Mouse (Mus musculus) liver, embryonic 15.5 days (tissue): ENCODE measurements around the gene Nme9. TPM values are rescaled to one million over a fixed set of nuclear protein-coding genes. Genes with fewer than 3 reads are reported as not detected.
A peak's percentile ranks its signal among the peaks of the same experiment; 100 is the strongest.

Experiments used
- ATAC-seq: fragments of 200-750 bp; cut with Nextera tagmentation; 2 replicates; pipeline ENCODE4 v1.8.0; 2017; ENCODE audit warnings: moderate number of reproducible peaks, mild to moderate bottlenecking, moderate library complexity; ENCODE audit not compliant: insufficient read depth
- H3K27ac ChIP-seq: fragments of 300-500 bp; sonication (generic); replicated peaks from 2 replicates; pipeline ENCODE4 v1.5.1; 2015; ENCODE audit warnings: mild to moderate bottlenecking, inconsistent platforms
- H3K27me3 ChIP-seq: fragments of 300-500 bp; sonication (generic); 2 replicates; pipeline ENCODE4 v1.6.1; 2015; ENCODE audit warnings: mild to moderate bottlenecking, inconsistent platforms
- H3K36me3 ChIP-seq: fragments of 300-500 bp; sonication (generic); replicated peaks from 2 replicates; pipeline ENCODE4 v1.6.1; 2015; ENCODE audit warnings: moderate library complexity, mild to moderate bottlenecking, inconsistent platforms
- H3K4me1 ChIP-seq: fragments of 300-500 bp; sonication (generic); replicated peaks from 2 replicates; pipeline ENCODE4 v1.6.1; 2015; ENCODE audit warnings: inconsistent platforms
- H3K4me2 ChIP-seq: fragments of 300-500 bp; sonication (generic); 2 replicates; pipeline ENCODE4 v1.6.1; 2015; ENCODE audit warnings: moderate library complexity, mild to moderate bottlenecking, inconsistent platforms
- H3K4me3 ChIP-seq: fragments of 300-500 bp; sonication (generic); replicated peaks from 2 replicates; pipeline ENCODE4 v1.5.1; 2015; ENCODE audit warnings: mild to moderate bottlenecking, inconsistent platforms
- H3K9ac ChIP-seq: fragments of 300-500 bp; sonication (generic); 2 replicates; pipeline ENCODE4 v1.6.1; 2015; ENCODE audit warnings: moderate library complexity, mild to moderate bottlenecking, inconsistent platforms
- H3K9me3 ChIP-seq: fragments of 300-500 bp; sonication (generic); replicated peaks from 2 replicates; pipeline ENCODE4 v1.6.1; 2016; ENCODE audit warnings: inconsistent platforms
- WGBS: fragments of 180-500 bp; shearing (Covaris S2); methylation state at CpG from one replicate; pipeline ENCODE4 v1.1.7; 2015; ENCODE audit warnings: mixed read lengths; ENCODE audit not compliant: insufficient replicate concordance; 5-methylcytosine and 5-hydroxymethylcytosine counted together
- polyA plus RNA-seq: library from polyadenylated mRNA; unstranded; fragments of >200 nt; fragmentation: Nextera tagmentation; extraction: Ambion mirVana; gene quantifications from 2 replicates; pipeline ENCODE4 v1.2.1, GENCODE M21; 2015

Gene Nme9
- polyA plus RNA-seq = not detected in 2 replicates

DNA sequence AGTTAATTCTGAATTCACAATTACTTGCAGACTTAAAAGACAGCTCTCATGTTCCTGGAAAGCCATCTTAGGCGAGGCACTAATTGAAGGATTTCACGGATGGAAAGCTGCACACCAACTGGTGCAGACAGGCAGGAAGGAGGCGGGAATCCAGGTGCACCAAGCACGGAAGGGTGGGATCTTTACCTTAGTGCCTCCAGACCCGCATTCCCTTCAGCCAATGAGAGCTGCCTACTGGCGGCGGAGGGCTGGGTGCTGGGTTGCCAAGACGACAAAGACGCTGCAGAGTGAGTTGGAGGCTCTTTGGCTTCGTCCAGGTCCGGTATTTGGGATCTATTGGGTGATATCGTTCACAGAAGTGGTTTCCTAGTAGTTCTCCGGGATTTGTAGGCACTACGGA, at the start of gene Nme9:
Gene Nme9 (plus strand): TSS at position 315 of the 400 bp plus-strand sequence.
- 10% methylated on average over 14 of the region's 14 CpGs for WGBS
- H3K9ac ChIP-seq = no peak within 1 kb of the TSS
- no peak for ATAC-seq

DNA sequence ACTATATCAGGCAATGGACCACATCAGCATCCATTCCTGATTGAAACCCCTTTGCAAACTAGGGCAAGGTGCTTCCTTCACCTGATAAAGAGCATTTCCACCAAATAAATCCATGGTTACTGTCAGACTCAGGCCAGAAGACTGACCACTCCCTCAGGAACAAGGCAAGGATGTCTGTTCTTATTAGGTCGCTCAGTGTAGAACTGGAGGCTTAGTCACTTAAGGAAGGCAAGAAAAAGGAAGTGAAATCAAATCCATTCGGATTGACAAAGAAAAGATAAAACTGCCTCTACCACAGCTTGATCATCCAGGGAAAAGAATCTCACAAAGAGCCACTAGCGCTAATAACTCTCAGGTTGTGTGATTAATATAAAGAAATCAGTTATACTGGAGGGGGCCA, 42.0 kb upstream of the Nme9 start:
- Histone ChIP-seq H3K27ac (no peak overlapping the region), H3K9me3 (no peaks in the 10 kb centered on the region), H3K4me2 (no peak overlapping the region), H3K36me3 (no peaks in the 10 kb centered on the region), H3K27me3 (no peaks in the 10 kb centered on the region), H3K4me1 (no peaks in the 10 kb centered on the region; the same call in 1 of the 2 replicates), H3K4me3 (no peak overlapping the region), H3K9ac (no peak overlapping the region)
- no peak for ATAC-seq
- 57% methylated on average over 3 of the region's 3 CpGs for WGBS

More for the DNA sequence above, at the start of gene Nme9:
- H3K27me3 ChIP-seq = peaks cover 27% of the 10 kb centered on the region
- no peaks in the 10 kb centered on the region for H3K4me1 ChIP-seq
- H3K4me3 ChIP-seq = no peak within 1 kb of the TSS
- H3K4me2 ChIP-seq = no peak within 1 kb of the TSS
- H3K27ac ChIP-seq = no peak within 1 kb of the TSS
- H3K9me3 ChIP-seq = no peaks in the 10 kb centered on the region
- H3K36me3 ChIP-seq = no peaks in the 10 kb centered on the region

DNA sequence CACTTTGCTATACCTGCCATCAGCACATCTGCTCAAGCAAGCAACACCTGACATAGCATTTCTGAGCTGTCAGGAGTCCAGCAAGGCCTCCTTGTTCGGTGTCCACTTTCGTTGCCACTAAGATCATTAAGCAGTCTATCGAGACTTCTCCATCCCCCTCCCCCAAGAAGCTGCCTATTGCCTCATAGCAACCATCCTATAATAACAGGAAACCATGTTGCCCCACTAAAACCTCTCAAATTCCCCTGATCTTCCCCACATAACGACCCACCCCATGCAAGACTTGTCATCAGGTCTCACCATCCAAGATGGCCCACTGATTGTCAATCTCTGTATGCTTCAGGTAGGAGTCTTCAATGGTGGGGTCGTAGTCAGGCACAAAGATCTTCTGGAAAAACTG, 40.2 kb upstream of the Nme9 start:
- ATAC-seq = no peak
- H3K27me3 ChIP-seq = no peaks in the 10 kb centered on the region
- H3K4me3 ChIP-seq = no peak overlapping the region
- no peak overlapping the region for H3K4me2 ChIP-seq
- WGBS = 58% methylated on average over 5 of the region's 5 CpGs
- H3K4me1 ChIP-seq = peaks cover 10% of the 10 kb centered on the region; the same call in 1 of the 2 replicates
- no peaks in the 10 kb centered on the region for H3K9me3 ChIP-seq
- H3K9ac ChIP-seq = no peak overlapping the region
- no peaks in the 10 kb centered on the region for H3K36me3 ChIP-seq
- H3K27ac ChIP-seq = no peak overlapping the region

DNA sequence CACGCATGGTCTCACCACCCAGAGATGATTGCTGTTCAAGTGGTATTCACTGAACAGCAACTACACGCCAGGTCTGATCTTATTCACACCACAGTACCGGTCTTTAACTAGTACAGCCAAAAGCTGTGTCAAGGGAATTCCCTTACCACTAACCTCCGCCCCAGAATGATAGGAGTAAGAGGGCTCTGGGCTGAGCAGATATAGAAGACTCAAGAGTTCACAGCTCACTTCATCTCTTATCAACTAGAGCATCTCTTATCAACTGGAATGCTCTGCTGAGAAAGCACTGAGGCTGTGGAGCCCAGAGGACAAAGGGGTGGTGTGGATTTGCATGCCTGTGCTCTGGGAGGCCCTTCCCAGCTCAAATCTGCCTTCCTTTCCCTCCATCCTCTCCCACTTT, 39.5 kb upstream of the Nme9 start:
- Histone ChIP-seq H3K4me1 (peaks cover 12% of the 10 kb centered on the region), H3K9ac (no peak overlapping the region), H3K4me3 (no peak overlapping the region), H3K9me3 (no peaks in the 10 kb centered on the region), H3K27me3 (no peaks in the 10 kb centered on the region), H3K36me3 (no peaks in the 10 kb centered on the region), H3K27ac (no peak overlapping the region), H3K4me2 (no peak overlapping the region)
- ATAC-seq = no peak
- 43% methylated on average over 4 of the region's 4 CpGs for WGBS

DNA sequence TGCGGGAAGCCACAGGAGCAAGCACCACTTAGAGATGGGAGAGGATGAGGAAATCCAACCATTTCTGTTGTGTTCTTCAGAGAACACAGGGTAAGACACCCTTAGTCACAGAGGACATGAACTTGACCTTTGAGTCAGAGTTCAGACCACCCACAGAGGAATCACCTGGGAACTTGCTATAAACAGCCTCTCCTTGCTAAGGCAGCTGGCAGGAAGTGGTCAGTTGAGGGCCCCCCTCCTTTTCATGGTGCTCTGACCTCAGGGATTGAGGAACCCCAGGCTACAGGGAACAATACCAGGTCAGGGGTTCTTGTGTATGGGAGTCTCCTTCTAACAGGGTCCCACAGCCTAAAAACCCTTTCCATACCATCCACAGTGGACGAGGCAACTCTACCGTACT, 34.5 kb upstream of the Nme9 start:
- Histone ChIP-seq H3K36me3 (no peaks in the 10 kb centered on the region), H3K4me3 (no peak overlapping the region), H3K27me3 (no peaks in the 10 kb centered on the region), H3K9me3 (no peaks in the 10 kb centered on the region), H3K4me1 (peaks cover 18% of the 10 kb centered on the region), H3K27ac (no peak overlapping the region), H3K9ac (no peak overlapping the region), H3K4me2 (no peak overlapping the region)
- WGBS = 64% methylated on average over 3 of the region's 3 CpGs
- no peak for ATAC-seq

DNA sequence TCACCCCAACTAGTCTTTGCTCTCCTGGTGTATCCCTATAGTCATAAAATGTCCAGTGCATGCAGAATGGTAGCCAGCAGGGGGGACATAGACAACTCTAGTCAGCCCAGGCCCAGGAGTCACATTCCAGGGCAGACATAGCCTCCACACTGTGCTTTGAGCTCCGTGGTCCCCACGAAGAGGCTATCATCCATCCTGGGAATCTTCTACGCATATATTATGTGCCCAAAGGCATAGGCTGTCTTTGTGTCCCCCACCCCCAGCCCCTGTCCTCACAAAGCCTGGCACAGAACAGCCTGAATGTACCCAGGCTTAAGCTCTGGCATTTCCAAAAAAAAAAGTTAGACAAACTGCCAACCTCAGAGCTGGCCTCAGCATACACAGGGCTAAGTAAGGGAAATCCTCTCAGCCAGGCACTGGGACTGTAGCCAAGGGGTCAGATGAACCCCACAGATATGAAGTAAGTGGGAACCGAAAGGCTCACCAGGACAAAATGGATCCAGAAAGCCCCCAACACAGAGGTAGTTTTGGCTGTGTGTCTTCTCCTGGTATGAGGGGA, 33.9 kb upstream of the Nme9 start:
- Histone ChIP-seq H3K36me3 (no peaks in the 10 kb centered on the region), H3K4me2 (no peak overlapping the region), H3K27ac (no peak overlapping the region), H3K9ac (no peak overlapping the region), H3K9me3 (no peaks in the 10 kb centered on the region), H3K27me3 (no peaks in the 10 kb centered on the region), H3K4me3 (no peak overlapping the region), H3K4me1 (peaks cover 18% of the 10 kb centered on the region)
- WGBS = 62% methylated on average over 4 of the region's 4 CpGs
- no peak for ATAC-seq

DNA sequence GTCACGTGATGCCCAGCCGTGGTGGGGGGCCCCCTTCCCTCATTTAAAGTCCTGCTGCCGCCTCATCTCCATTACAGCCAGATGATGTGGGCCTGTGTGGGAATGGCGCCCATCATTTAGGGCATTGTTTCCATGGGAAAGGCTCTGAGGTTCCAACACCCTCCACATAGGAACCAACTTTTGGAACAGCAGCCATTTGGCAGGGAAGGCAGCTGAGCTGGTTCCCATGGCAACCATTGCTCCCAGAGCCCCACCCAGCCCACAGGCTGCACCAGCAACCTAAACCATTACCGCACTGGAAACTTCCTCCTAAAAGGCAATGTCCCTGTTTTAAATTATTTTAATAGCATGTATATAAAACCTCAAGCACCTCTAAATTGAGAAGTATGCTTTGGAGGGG, 32.9 kb upstream of the Nme9 start:
- Histone ChIP-seq H3K36me3 (no peaks in the 10 kb centered on the region), H3K9me3 (no peaks in the 10 kb centered on the region), H3K4me2 (no peak overlapping the region), H3K4me1 (peaks cover 23% of the 10 kb centered on the region), H3K27me3 (no peaks in the 10 kb centered on the region), H3K9ac (no peak overlapping the region), H3K27ac (no peak overlapping the region), H3K4me3 (no peak overlapping the region)
- WGBS = 53% methylated on average over 5 of the region's 5 CpGs
- ATAC-seq = no peak

DNA sequence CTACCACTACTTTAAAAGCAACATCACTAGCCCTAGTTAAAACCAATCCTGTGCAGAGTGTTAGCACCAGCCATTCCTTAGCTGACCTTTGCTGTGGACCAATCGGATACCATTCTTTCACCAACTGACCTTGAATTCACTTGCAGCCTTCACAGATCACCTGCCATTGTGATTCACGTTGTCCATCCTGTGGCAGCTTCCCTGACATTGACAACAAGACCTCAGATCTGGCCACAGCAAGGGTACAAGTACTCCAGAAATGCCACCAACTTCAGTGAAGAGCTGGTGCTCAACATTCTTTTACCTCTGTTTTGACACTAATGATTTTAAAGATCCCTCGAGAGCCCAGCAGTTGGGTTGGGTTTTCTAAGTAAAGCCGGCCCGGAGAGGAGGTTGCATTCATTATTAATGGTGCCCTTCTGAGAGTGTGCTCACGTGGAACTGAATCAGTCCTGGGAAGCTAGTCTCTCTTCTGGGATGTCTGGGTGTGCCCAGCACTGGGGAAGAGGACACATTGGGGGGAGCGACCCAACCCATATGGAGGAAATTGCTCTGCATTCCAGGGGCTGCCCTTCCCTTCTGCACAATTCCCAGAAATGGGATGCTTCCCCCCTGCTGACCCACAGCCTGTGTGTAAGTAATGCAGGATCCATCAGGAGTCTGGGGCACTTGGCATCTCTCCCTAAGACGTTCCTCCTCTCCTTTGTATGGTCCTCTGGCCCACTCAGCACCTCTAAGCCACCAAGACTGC, 31.1 kb upstream of the Nme9 start:
- no peak for ATAC-seq
- H3K4me1 ChIP-seq = peaks cover 39% of the 10 kb centered on the region
- no peak overlapping the region for H3K9ac ChIP-seq
- no peak overlapping the region for H3K4me3 ChIP-seq
- H3K9me3 ChIP-seq = no peaks in the 10 kb centered on the region
- no peak overlapping the region for H3K27ac ChIP-seq
- no peak overlapping the region for H3K4me2 ChIP-seq
- no peaks in the 10 kb centered on the region for H3K36me3 ChIP-seq
- WGBS = 56% methylated on average over 8 of the region's 8 CpGs
- no peaks in the 10 kb centered on the region for H3K27me3 ChIP-seq

DNA sequence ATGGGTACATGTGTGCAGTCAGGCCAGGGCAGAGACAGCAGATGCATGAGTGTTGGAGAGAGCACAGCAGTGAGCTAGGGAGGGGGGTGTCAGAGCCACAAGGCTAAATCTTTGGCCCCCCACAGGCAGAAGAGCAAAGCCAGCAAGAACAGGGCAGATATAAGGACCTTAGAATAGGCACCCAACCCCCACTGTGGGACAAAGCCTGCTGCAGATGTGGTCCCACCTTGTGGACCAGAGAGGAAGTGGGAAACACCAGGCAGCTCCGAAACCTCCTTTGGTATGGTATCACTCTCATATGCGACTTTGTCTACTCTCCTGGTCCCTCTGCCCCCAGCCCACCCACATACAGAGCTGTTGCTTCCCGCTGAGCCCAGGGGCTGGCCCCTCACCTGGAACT, 29.4 kb upstream of the Nme9 start:
- Histone ChIP-seq H3K27ac (no peak overlapping the region), H3K27me3 (no peaks in the 10 kb centered on the region), H3K4me1 (peaks cover 34% of the 10 kb centered on the region), H3K9me3 (no peaks in the 10 kb centered on the region), H3K4me2 (no peak overlapping the region), H3K9ac (no peak overlapping the region), H3K4me3 (no peak overlapping the region), H3K36me3 (no peaks in the 10 kb centered on the region)
- 56% methylated on average over 3 of the region's 3 CpGs for WGBS
- ATAC-seq = no peak

DNA sequence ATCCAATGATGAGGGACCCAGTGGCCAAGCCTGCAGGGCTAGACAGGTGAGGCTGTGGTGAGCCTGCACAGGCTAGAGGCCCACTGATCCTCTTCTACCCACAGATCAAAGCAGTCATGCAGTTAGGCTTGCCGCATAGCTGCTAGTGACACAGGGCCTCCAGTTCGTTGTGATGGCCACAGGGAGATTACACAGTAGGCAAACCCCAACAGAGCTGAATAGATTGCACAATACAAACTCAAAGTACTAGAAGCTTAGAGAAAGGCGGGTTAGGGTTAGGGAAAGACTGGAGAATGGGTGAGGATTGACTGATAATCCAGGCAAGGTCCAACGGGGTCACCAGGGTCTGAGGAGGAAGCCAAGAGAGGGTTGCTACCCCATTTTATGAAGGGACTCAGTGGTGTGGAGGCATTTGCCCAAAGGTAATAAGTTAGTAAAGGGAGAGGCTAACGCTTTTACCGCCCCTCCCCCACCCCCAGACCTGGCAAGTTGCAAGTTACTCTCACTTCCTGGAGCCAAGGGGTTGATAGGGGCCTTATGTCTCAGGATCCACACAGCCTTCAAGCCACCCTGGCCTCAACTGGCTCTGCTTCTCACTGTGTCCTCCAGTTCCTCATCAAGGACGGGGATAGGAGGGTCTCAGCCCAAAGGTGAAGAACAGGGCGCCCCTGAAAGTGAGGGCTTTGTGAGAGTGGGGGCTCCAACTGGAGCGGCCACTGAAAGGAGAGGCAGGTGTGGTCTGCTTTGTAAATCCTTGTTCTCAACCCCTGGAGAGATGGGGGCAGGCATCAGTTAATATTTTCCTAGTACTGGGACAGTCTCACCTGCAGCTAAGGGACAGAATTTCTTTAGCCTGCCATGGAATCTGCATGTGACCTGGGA, 27.3 kb upstream of the Nme9 start:
- peaks cover 29% of the 10 kb centered on the region; the same call in 1 of the 2 replicates for H3K4me1 ChIP-seq
- peak overlapping the region; percentile 74 for H3K27ac ChIP-seq
- 40% methylated on average over 9 of the region's 9 CpGs for WGBS
- H3K4me2 ChIP-seq = peak overlapping the region; percentile 23; the same call in 1 of the 2 replicates
- H3K27me3 ChIP-seq = no peaks in the 10 kb centered on the region
- H3K9me3 ChIP-seq = no peaks in the 10 kb centered on the region
- H3K36me3 ChIP-seq = no peaks in the 10 kb centered on the region
- H3K9ac ChIP-seq = no peak overlapping the region
- no peak overlapping the region for H3K4me3 ChIP-seq
- peak; percentile 64 for ATAC-seq

DNA sequence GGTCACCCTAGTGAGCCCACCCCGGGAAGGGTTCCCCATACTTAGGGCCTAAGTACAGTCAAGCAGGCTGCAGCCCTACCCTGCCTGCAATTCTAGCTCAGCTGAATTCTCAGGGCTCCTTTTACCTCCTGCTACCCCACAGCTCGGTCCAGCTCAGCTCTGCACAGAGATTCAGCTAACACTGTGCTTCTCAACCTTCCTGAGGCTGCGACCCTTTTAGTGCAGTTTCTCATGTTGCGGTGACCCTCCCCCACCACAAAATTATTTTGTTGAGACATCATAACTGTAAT, 26.8 kb upstream of the Nme9 start:
- peak overlapping the region; percentile 74; the same call in 1 of the 2 replicates for H3K27ac ChIP-seq
- WGBS = 53% methylated on average over 4 of the region's 4 CpGs
- no peak for ATAC-seq

More for the DNA sequence above, 26.8 kb upstream of the Nme9 start:
- no peaks in the 10 kb centered on the region for H3K27me3 ChIP-seq
- no peak overlapping the region for H3K4me2 ChIP-seq
- no peak overlapping the region for H3K4me3 ChIP-seq
- no peaks in the 10 kb centered on the region for H3K36me3 ChIP-seq
- no peak overlapping the region for H3K9ac ChIP-seq
- H3K4me1 ChIP-seq = peaks cover 29% of the 10 kb centered on the region; the same call in 1 of the 2 replicates
- H3K9me3 ChIP-seq = no peaks in the 10 kb centered on the region
